Mouse (Mus musculus) intestine, embryonic 14.5 days (tissue): ENCODE data around the gene Gtf3c5. TPM values are rescaled to one million over a fixed set of nuclear protein-coding genes. Genes with fewer than 3 reads are reported as not detected.

Experiments
- ATAC-seq: fragments of 200-750 bp; cut with Nextera tagmentation; replicated peaks from 2 replicates; pipeline ENCODE4 v1.8.0; 2017; ENCODE audit warnings: low read depth, moderate number of reproducible peaks, moderate TSS enrichment, moderate library complexity; ENCODE audit not compliant: low FRiP score, low TSS enrichment
- DNase-seq: peaks from one replicate; pipeline ENCODE4 v3.0.0-alpha.2; 2018; ENCODE audit warnings: low spot score
- H3K27ac ChIP-seq: fragments of 300-500 bp; sonication (generic); 2 replicates; pipeline ENCODE4 v1.5.1; 2014; ENCODE audit warnings: low read depth, mild to moderate bottlenecking, control low read depth
- H3K27me3 ChIP-seq: fragments of 300-500 bp; sonication (generic); replicated peaks from 2 replicates; pipeline ENCODE4 v1.6.1; 2014; ENCODE audit warnings: low read length, control low read depth; ENCODE audit not compliant: control insufficient read depth, insufficient read depth
- H3K36me3 ChIP-seq: fragments of 300-500 bp; sonication (generic); 2 replicates; pipeline ENCODE4 v1.6.1; 2014; ENCODE audit warnings: low read length, control low read depth; ENCODE audit not compliant: control insufficient read depth, insufficient read depth
- H3K4me1 ChIP-seq: fragments of 300-500 bp; sonication (generic); replicated peaks from 2 replicates; pipeline ENCODE4 v1.6.1; 2014; ENCODE audit warnings: low read length, control low read depth, mixed read lengths; ENCODE audit not compliant: control insufficient read depth, insufficient read depth
- H3K4me2 ChIP-seq: fragments of 300-500 bp; sonication (generic); 2 replicates; pipeline ENCODE4 v1.6.1; 2014; ENCODE audit warnings: low read length
- H3K4me3 ChIP-seq: fragments of 300-500 bp; sonication (generic); 2 replicates; pipeline ENCODE4 v1.5.1; 2014; ENCODE audit warnings: low read depth, low read length, control low read depth, mixed read lengths
- H3K9ac ChIP-seq: fragments of 300-500 bp; sonication (generic); 2 replicates; pipeline ENCODE4 v1.6.1; 2014; ENCODE audit warnings: mild to moderate bottlenecking, low read length
- H3K9me3 ChIP-seq: fragments of 300-500 bp; sonication (generic); 2 replicates; pipeline ENCODE4 v1.6.1; 2016; ENCODE audit warnings: low read length, control low read depth; ENCODE audit not compliant: control insufficient read depth
- WGBS: fragments of 180-500 bp; shearing (Covaris S2); extraction: QIAGEN DNeasy Blood & Tissue Kit; methylation state at CpG from one replicate; pipeline ENCODE4 v1.1.7; 2014; 5-methylcytosine and 5-hydroxymethylcytosine counted together
- polyA plus RNA-seq: library from polyadenylated mRNA; unstranded; fragments of >200 nt; fragmentation: Nextera tagmentation; extraction: Ambion mirVana; gene quantifications from 2 replicates; pipeline ENCODE4 v1.2.1, GENCODE M21; 2014

The Gtf3c5 gene
- polyA plus RNA-seq, result 30.4 and 30.5 TPM in 2 replicates

DNA sequence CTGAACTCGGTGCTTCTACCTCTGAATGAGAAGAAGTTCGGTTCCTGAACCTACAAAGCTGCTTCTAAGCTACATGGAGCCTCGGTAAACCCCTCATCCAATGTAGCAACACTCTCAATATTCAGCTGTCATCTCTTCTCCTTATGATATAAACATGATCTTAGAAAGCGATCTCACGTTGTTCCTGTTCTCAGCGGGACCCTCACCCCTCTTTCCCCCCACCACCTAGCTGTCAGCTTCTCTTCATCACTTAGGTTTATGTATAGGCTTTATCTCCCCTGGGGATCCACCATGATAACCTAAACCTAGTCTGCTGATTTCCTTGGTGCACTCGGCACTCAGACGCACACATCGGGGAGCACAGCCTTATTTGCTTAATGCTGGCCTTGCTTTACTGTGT is at the start of gene Gtf3c5:
Gtf3c5 (minus strand) TSS at position 101 of the 400 bp plus-strand sequence.
- H3K4me3 ChIP-seq, result peak within 1 kb of the TSS; percentile 85
- H3K4me1 ChIP-seq, result peaks cover 7% of the 10 kb centered on the region
- H3K9ac ChIP-seq, result peak within 1 kb of the TSS; percentile 81
- peak within 1 kb of the TSS; percentile 68 for H3K4me2 ChIP-seq
- H3K9me3 ChIP-seq, result no peaks in the 10 kb centered on the region
- 73% methylated on average over 9 of the region's 9 CpGs for WGBS
- peak within 1 kb of the TSS; percentile 80 for H3K27ac ChIP-seq
- peaks cover 21% of the 10 kb centered on the region for H3K36me3 ChIP-seq
- ATAC-seq (no peak), DNase-seq (no peak)
- no peaks in the 10 kb centered on the region for H3K27me3 ChIP-seq

DNA sequence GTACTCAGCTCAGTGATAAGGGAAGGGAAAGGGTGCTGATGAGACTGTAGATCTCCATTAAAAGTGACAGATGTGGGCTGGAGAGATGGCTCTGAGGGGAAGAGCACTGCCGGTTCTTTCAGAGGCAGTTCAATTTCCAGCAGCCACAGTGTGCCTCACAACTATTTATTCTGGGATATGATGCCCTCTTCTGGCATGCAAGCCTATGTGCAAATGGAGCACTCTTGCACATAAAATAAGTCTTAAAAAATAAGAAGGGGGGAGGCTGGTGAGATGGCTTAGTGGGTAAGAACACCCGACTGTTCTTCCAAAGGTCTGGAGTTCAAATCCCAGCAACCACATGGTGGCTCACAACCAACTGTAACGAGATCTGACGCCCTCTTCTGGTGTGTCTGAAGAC is 49.6 kb upstream of the Gtf3c5 start:
- no peak overlapping the region for H3K27ac ChIP-seq
- no peak for DNase-seq
- H3K4me3 ChIP-seq, result no peak overlapping the region
- H3K9ac ChIP-seq, result no peak overlapping the region
- H3K27me3 ChIP-seq, result no peaks in the 10 kb centered on the region
- H3K4me1 ChIP-seq, result peaks cover 5% of the 10 kb centered on the region; the same call in 1 of the 2 replicates
- H3K9me3 ChIP-seq, result no peaks in the 10 kb centered on the region
- no peak for ATAC-seq
- H3K36me3 ChIP-seq, result no peaks in the 10 kb centered on the region
- WGBS, result 54% methylated on average over 4 of the region's 4 CpGs
- no peak overlapping the region for H3K4me2 ChIP-seq

DNA sequence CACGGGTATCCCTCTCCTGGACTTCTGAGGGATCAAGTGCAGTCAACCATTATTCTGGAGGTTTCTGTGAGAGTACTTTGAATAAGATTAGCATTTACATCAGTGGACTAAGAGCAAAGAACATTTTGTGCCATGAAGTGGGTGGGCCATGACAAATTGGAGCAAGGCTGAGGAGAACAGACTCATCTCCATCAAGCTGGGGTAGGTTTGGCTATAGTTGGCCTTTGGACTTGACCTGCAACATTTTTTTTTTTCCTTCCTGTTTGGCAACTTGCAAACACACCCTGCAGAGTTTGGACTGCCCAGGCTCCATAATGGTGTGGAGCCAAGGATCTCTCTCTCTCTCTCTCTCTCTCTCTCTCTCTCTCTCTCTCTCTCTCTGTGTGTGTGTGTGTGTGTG is 49.1 kb upstream of the Gtf3c5 start:
- no peak overlapping the region for H3K27ac ChIP-seq
- WGBS, result 67% methylated on average over 1 of the region's 1 CpGs
- no peak for ATAC-seq

DNA sequence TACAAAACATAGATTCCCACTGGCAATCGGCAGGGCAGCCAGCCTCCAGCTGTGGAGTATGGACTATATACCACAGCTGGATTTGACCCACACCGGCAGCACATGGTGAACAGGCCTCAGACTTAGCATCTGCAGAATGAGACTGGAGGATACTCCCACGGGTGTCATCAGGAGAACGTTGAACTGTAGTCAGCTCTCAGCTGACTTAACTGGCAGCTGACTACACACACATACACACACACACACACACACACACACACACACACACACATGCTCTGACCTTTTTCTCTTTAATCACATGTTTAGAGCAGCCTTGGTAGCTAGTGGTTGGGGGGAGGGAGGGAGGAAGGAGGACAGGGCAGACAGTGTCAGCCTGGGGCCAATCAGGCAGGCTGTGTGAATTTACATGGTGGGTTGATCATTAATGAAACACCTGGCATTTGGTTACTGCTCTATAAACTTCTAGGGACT is 46.4 kb upstream of the Gtf3c5 start:
- Histone ChIP-seq H3K27ac (0 out of 2 replicates have a peak overlapping the region, but pooled peaks have one; percentile 27), H3K27me3 (no peaks in the 10 kb centered on the region), H3K4me1 (peaks cover 4% of the 10 kb centered on the region; the same call in 1 of the 2 replicates), H3K9me3 (no peaks in the 10 kb centered on the region), H3K9ac (no peak overlapping the region), H3K4me2 (no peak overlapping the region), H3K4me3 (no peak overlapping the region), H3K36me3 (no peaks in the 10 kb centered on the region)
- WGBS, result 29% methylated on average over 4 of the region's 4 CpGs
- peak; percentile 84 for ATAC-seq
- DNase-seq, result no peak

More for the DNA sequence above, 49.1 kb upstream of the Gtf3c5 start:
- no peak overlapping the region for H3K4me2 ChIP-seq
- no peaks in the 10 kb centered on the region for H3K27me3 ChIP-seq
- H3K9ac ChIP-seq, result no peak overlapping the region
- no peaks in the 10 kb centered on the region for H3K9me3 ChIP-seq
- no peak for DNase-seq
- no peak overlapping the region for H3K4me3 ChIP-seq
- no peaks in the 10 kb centered on the region for H3K36me3 ChIP-seq
- peaks cover 4% of the 10 kb centered on the region; the same call in 1 of the 2 replicates for H3K4me1 ChIP-seq

DNA sequence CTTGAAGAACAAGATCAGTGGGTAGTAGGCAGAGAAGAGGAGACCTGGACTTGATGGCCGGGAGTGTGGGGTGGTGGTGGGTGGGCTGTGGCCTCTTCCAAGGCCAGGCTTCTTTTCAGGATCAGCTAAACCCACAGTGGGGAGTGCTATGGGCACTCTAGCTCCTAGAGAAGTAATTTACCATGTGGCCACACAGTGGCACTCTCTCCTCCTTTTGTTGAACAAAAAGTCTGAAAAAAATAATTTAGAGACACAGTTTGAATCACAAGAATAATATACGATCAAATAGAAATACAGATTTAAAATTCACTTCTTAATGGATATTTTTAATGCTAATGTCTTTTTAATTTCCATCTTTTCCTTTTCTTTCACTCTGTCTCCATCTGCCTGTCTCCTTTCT is 44.5 kb upstream of the Gtf3c5 start:
- Histone ChIP-seq H3K9ac (no peak overlapping the region), H3K9me3 (no peaks in the 10 kb centered on the region), H3K4me3 (no peak overlapping the region), H3K27me3 (no peaks in the 10 kb centered on the region), H3K27ac (no peak overlapping the region), H3K4me2 (no peak overlapping the region), H3K4me1 (peaks cover 4% of the 10 kb centered on the region; the same call in 1 of the 2 replicates), H3K36me3 (no peaks in the 10 kb centered on the region)
- 49% methylated on average over 2 of the region's 2 CpGs for WGBS
- ATAC-seq (no peak), DNase-seq (no peak)

DNA sequence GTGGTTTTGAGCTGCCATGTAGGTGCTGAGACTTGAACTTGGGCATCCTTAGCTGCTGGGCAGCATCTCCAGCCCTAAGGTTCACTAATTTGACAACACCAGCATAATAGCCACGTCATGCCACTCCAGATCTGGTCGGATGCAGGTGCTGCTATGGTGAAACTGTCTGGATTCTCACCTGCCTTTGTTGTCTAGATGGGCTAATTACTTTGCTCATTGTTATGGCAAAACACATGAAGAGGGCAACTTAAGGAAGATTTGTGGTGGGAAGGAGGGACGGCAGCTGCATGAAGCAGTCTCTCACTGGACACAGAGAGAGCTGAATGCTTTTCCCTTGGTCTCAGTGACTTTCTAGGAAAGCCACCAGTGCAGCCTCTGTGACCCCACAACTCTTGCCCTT is 42.5 kb upstream of the Gtf3c5 start:
- ATAC-seq (no peak), DNase-seq (no peak)
- 75% methylated on average over 3 of the region's 3 CpGs for WGBS
- Histone ChIP-seq H3K36me3 (no peaks in the 10 kb centered on the region), H3K4me2 (no peak overlapping the region), H3K9ac (no peak overlapping the region), H3K4me3 (no peak overlapping the region), H3K27me3 (peaks cover 11% of the 10 kb centered on the region), H3K27ac (no peak overlapping the region), H3K9me3 (no peaks in the 10 kb centered on the region), H3K4me1 (peaks cover 7% of the 10 kb centered on the region; the same call in 1 of the 2 replicates)

DNA sequence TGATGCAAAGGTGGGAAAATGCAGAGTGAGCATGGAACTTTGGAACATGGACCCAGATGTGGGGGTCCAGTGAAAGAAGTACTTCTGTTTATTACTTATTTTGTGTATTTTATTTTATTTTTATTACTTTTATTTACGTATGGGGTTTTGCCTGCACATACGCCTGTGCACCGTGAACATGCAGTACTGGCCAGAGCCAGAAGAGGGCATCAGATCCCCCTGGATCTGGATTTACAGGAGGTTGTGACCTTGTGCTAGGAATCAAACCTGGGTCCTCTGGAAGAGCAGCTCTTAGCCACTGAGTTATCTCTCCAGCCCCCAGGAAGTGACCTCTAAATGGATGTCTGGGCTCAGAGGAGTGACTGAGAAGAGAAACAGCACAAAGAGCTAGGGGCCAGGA is 41.3 kb upstream of the Gtf3c5 start:
- Histone ChIP-seq H3K9me3 (no peaks in the 10 kb centered on the region), H3K4me1 (peaks cover 7% of the 10 kb centered on the region; the same call in 1 of the 2 replicates), H3K4me3 (no peak overlapping the region), H3K4me2 (no peak overlapping the region), H3K36me3 (no peaks in the 10 kb centered on the region), H3K27ac (no peak overlapping the region), H3K9ac (no peak overlapping the region), H3K27me3 (peaks cover 17% of the 10 kb centered on the region)
- DNase-seq, result no peak
- 87% methylated on average over 3 of the region's 3 CpGs for WGBS
- ATAC-seq, result no peak

DNA sequence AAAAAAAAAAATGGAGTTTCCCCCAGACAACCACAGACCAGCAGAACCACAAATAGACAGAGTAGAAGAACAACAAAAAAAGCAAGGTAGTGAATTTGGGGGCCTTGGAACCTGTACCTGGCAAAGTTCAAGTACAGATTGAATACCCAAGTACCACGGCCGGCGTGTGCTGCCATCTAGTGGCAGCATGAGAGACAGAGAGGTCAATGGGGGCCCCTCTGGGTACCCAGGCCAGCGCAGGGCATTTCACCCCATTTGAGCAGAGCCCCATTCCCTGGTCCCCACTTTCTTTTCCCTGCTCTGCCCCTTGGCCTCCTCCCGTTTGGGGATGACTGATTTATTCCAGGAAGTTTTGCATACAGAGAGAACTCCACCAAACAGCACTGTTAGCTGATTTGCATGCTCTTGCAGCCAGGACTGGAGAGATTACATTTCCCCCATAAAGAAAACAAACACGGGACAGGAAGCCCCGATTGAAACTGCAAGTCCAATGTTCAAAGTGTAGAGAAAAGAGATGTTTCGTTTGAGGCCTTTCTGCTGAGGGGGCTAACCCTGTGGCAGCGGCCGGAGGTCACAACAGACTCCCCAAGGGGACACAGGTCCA is 39.1 kb upstream of the Gtf3c5 start:
- no peak overlapping the region for H3K27ac ChIP-seq
- no peak overlapping the region for H3K9ac ChIP-seq
- H3K4me1 ChIP-seq, result 0 out of 2 replicates have a peak, but pooled peaks cover 3% of the 10 kb centered on the region
- WGBS, result 22% methylated on average over 10 of the region's 10 CpGs
- peaks cover 17% of the 10 kb centered on the region for H3K27me3 ChIP-seq
- DNase-seq (no peak), ATAC-seq (no peak)
- H3K9me3 ChIP-seq, result no peaks in the 10 kb centered on the region
- no peak overlapping the region for H3K4me2 ChIP-seq
- no peaks in the 10 kb centered on the region for H3K36me3 ChIP-seq
- H3K4me3 ChIP-seq, result no peak overlapping the region

DNA sequence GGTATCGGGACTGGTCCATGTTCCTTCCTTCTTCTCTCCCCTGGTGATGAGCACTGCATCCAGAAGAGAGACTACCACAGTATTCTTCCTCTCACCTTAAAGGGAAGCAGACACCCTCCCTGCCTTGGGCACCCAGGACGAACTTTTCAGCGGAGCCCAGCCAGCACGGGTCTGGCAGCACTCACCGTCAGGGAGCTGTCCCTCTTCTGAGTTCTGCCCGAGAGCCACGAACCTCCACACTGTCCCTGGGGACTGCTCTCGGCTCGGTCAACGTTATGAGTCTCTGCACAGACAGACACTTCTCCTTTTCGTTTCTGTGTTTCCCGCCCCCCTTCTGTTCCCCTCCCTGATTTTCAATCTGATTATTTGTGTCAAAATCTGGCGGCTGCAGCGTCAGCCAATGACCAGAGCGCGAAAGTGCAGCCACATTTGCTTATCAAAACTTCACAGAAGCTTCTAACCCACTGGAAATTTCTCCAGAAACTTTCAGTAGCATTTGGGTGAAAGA is 38.2 kb upstream of the Gtf3c5 start, which contains the start of gene Gfi1b:
Gfi1b (minus strand) TSS at position 319 of the 508 bp plus-strand sequence.
- Histone ChIP-seq H3K4me2 (no peak within 1 kb of the TSS), H3K4me1 (0 out of 2 replicates have a peak, but pooled peaks cover 3% of the 10 kb centered on the region), H3K36me3 (no peaks in the 10 kb centered on the region), H3K9ac (no peak within 1 kb of the TSS), H3K4me3 (no peak within 1 kb of the TSS), H3K9me3 (no peaks in the 10 kb centered on the region), H3K27me3 (peaks cover 17% of the 10 kb centered on the region), H3K27ac (no peak within 1 kb of the TSS)
- ATAC-seq (no peak), DNase-seq (peak; percentile 71)
- WGBS, result 7% methylated on average over 16 of the region's 16 CpGs
